Mouse (Mus musculus) CH12.LX (cell line): ENCODE measurements around the gene Tmem199.

ENCODE experiments used
- CTCF ChIP-seq, 2 experiments: IDR thresholded peaks in 1 of 2; conservative IDR thresholded peaks in 1 of 2; 2 replicates each; pipeline ENCODE4 v1.5.1; 2011 to 2012; ENCODE audit warnings: low read depth in 2 of 2, low read length in 2 of 2, improper control_type of control experiment in 1 of 2, inconsistent platforms in 1 of 2, mild to moderate bottlenecking in 1 of 2, moderate library complexity in 1 of 2
- ELF1 ChIP-seq: IDR thresholded peaks from 2 replicates; pipeline ENCODE4 v1.6.1; 2014; ENCODE audit warnings: low read depth, mild to moderate bottlenecking, inconsistent platforms, low read length, improper control_type of control experiment
- EP300 ChIP-seq: IDR thresholded peaks from 2 replicates; pipeline ENCODE4 v1.6.1; 2011; ENCODE audit warnings: low read length, improper control_type of control experiment
- HCFC1 ChIP-seq: IDR thresholded peaks from 2 replicates; pipeline ENCODE4 v1.6.1; 2012; ENCODE audit warnings: low read depth, mild to moderate bottlenecking, inconsistent platforms, low read length, improper control_type of control experiment
- IRF4 ChIP-seq: IDR thresholded peaks from 2 replicates; pipeline ENCODE4 v1.6.1; 2014; ENCODE audit warnings: low read depth, mild to moderate bottlenecking, inconsistent platforms, low read length, improper control_type of control experiment
- NELFE ChIP-seq: IDR thresholded peaks from 2 replicates; pipeline ENCODE4 v1.6.1; 2011; ENCODE audit warnings: low read depth, low read length, improper control_type of control experiment
- POLR2A ChIP-seq: IDR thresholded peaks from 2 replicates; pipeline ENCODE4 v1.6.1; 2011; ENCODE audit warnings: low read depth, mild to moderate bottlenecking, improper control_type of control experiment, low read length
- POLR2AphosphoS2 ChIP-seq: IDR thresholded peaks from 2 replicates; pipeline ENCODE4 v1.6.1; 2011; ENCODE audit warnings: low read depth, low read length, improper control_type of control experiment
- SMC3 ChIP-seq: IDR thresholded peaks from 2 replicates; pipeline ENCODE4 v1.6.1; 2011; ENCODE audit warnings: low read depth, low read length, improper control_type of control experiment
- TCF12 ChIP-seq: IDR thresholded peaks from 2 replicates; pipeline ENCODE4 v1.6.1; 2014; ENCODE audit warnings: low read depth, mild to moderate bottlenecking, inconsistent platforms, low read length, improper control_type of control experiment
- UBTF ChIP-seq: IDR thresholded peaks from 2 replicates; pipeline ENCODE4 v1.6.1; 2012; ENCODE audit warnings: low read depth, mild to moderate bottlenecking, inconsistent platforms, low read length, improper control_type of control experiment, moderate library complexity
- ZKSCAN1 ChIP-seq: IDR thresholded peaks from 2 replicates; pipeline ENCODE4 v1.6.1; 2012; ENCODE audit warnings: low read depth, inconsistent platforms, low read length, improper control_type of control experiment, borderline replicate concordance
- ZMIZ1 ChIP-seq: IDR thresholded peaks from 2 replicates; pipeline ENCODE4 v1.6.1; 2012; ENCODE audit warnings: low read depth, mild to moderate bottlenecking, inconsistent platforms, low read length, improper control_type of control experiment

GRCm38 (mm10) chr11:78556070-78556469, 44.1 kb upstream of the Tmem199 start:
- TF ChIP-seq NELFE, result no peak
- TF ChIP-seq ZKSCAN1, result no peak
- no peak for TF ChIP-seq POLR2AphosphoS2
- TF ChIP-seq IRF4, result no peak
- no peak for TF ChIP-seq POLR2A
- TF ChIP-seq SMC3, result no peak
- TF ChIP-seq EP300, result no peak
- TF ChIP-seq ZMIZ1, result no peak
- no peak for TF ChIP-seq ELF1
- no peak for TF ChIP-seq CTCF (conservative IDR thresholded peaks at IDR 0.05 in 1 of 2, IDR thresholded peaks at IDR 0.05 in 1 of 2; ENCODE audit: low read depth in 2 of 2, low read length in 2 of 2)
- no peak for TF ChIP-seq UBTF
- no peak for TF ChIP-seq TCF12
- TF ChIP-seq HCFC1, result no peak
